Mouse (Mus musculus): Measurements from ENCODE around the gene Fbxo17. TPM values are rescaled to one million over a fixed set of nuclear protein-coding genes. Genes with fewer than 3 reads are reported as not detected.

The Fbxo17 gene
- polyA plus RNA-seq, 1 experiment from 2014 or later, result 5.6 TPM

- 71% methylated on average over 8 of the region's 8 CpGs for WGBS
- 0 out of 2 replicates have a peak, but pooled peaks cover 3% of the 10 kb centered on the region for H3K4me1 ChIP-seq (replicated peaks; ENCODE audit: control insufficient read depth, insufficient read depth)
- H3K9me3 ChIP-seq (ENCODE audit: control insufficient read depth, low read length), result no peaks in the 10 kb centered on the region
- no peak overlapping the region for H3K4me3 ChIP-seq (ENCODE audit: low read depth, low read length)
- ATAC-seq (ENCODE audit: low FRiP score, low TSS enrichment), result no peak
- no peak for DNase-seq (ENCODE audit: low spot score)
- no peak for TF ChIP-seq CTCF (IDR thresholded peaks at IDR 0.05; ENCODE audit: low read depth)
- TF ChIP-seq EP300 (optimal IDR thresholded peaks at IDR 0.05), result no peak
- no peak overlapping the region for H3K4me2 ChIP-seq (replicated peaks; ENCODE audit: low read depth)
- H3K36me3 ChIP-seq (ENCODE audit: control insufficient read depth, insufficient read depth, low read length), result peaks cover 15% of the 10 kb centered on the region
- no peak overlapping the region for H3K9ac ChIP-seq (ENCODE audit: low read length)
- peak overlapping the region; percentile 3 for H3K27ac ChIP-seq (replicated peaks)
- no peaks in the 10 kb centered on the region for H3K27me3 ChIP-seq (ENCODE audit: control insufficient read depth, insufficient read depth, low read length)
Measured at GRCm38 (mm10) chr7:28781261-28781663, 64.7 kb downstream of the Fbxo17 start.

- WGBS, result 74% methylated on average over 4 of the region's 5 CpGs
- TF ChIP-seq EP300 (optimal IDR thresholded peaks at IDR 0.05), result no peak
- TF ChIP-seq CTCF (IDR thresholded peaks at IDR 0.05; ENCODE audit: low read depth), result no peak
- Histone ChIP-seq H3K4me2 (replicated peaks; ENCODE audit: low read depth) (no peak overlapping the region), H3K36me3 (ENCODE audit: control insufficient read depth, insufficient read depth, low read length) (peaks cover 9% of the 10 kb centered on the region; the same call in 1 of the 2 replicates), H3K9me3 (ENCODE audit: control insufficient read depth, low read length) (no peaks in the 10 kb centered on the region), H3K9ac (ENCODE audit: low read length) (no peak overlapping the region), H3K27me3 (ENCODE audit: control insufficient read depth, insufficient read depth, low read length) (no peaks in the 10 kb centered on the region), H3K4me1 (replicated peaks; ENCODE audit: control insufficient read depth, insufficient read depth) (peaks cover 3% of the 10 kb centered on the region; the same call in 1 of the 2 replicates), H3K4me3 (ENCODE audit: low read depth, low read length) (no peak overlapping the region), H3K27ac (replicated peaks) (no peak overlapping the region)
- DNase-seq (ENCODE audit: low spot score) (no peak), ATAC-seq (ENCODE audit: low FRiP score, low TSS enrichment) (no peak)
Measured at GRCm38 (mm10) chr7:28785161-28785560, 68.6 kb downstream of the Fbxo17 start.

Other genes starting within 250 kb of the Fbxo17 start
- gene Ifnl2, start 206.3 kb upstream of the Fbxo17 start, polyA plus RNA-seq (2015; fragmentation: Nextera tagmentation; extraction: Ambion mirVana), result not detected in 2 replicates
- gene Ifnl3, start 194.0 kb upstream of the Fbxo17 start, polyA plus RNA-seq (2015; fragmentation: Nextera tagmentation; extraction: Ambion mirVana), result not detected in 2 replicates
- 87.1 and 87.6 TPM in 2 replicates for gene Sycn, start 175.9 kb upstream of the Fbxo17 start, polyA plus RNA-seq (2015; fragmentation: Nextera tagmentation; extraction: Ambion mirVana)
- 20.1 and 27.2 TPM in 2 replicates for gene Nccrp1, start 169.6 kb upstream of the Fbxo17 start, polyA plus RNA-seq (2015; fragmentation: Nextera tagmentation; extraction: Ambion mirVana)
- 9.8 and 12.0 TPM in 2 replicates for gene Samd4b, start 118.7 kb upstream of the Fbxo17 start, polyA plus RNA-seq (2015; fragmentation: Nextera tagmentation; extraction: Ambion mirVana)
- gene Pak4, start 118.6 kb upstream of the Fbxo17 start, polyA plus RNA-seq (2015; fragmentation: Nextera tagmentation; extraction: Ambion mirVana), result 33.9 and 34.1 TPM in 2 replicates
- 10.9 and 12.4 TPM in 2 replicates for gene Acp7, start 85.5 kb upstream of the Fbxo17 start, polyA plus RNA-seq (2015; fragmentation: Nextera tagmentation; extraction: Ambion mirVana)
- 1.7 and 2.4 TPM in 2 replicates for gene Fbxo27, start 24.0 kb upstream of the Fbxo17 start, polyA plus RNA-seq (2015; fragmentation: Nextera tagmentation; extraction: Ambion mirVana)
- gene Mrps12, start 25.0 kb downstream of the Fbxo17 start, polyA plus RNA-seq (2015; fragmentation: Nextera tagmentation; extraction: Ambion mirVana), result 113 and 118 TPM in 2 replicates
- gene Sars2, start 25.2 kb downstream of the Fbxo17 start, polyA plus RNA-seq (2015; fragmentation: Nextera tagmentation; extraction: Ambion mirVana), result 11.4 and 12.3 TPM in 2 replicates
- gene Ccer2, start 39.4 kb downstream of the Fbxo17 start, polyA plus RNA-seq (2015; fragmentation: Nextera tagmentation; extraction: Ambion mirVana), result not detected in 2 replicates
- 35.3 and 39.3 TPM in 2 replicates for gene Sirt2, start 49.9 kb downstream of the Fbxo17 start, polyA plus RNA-seq (2015; fragmentation: Nextera tagmentation; extraction: Ambion mirVana)
- 31.2 and 33.0 TPM in 2 replicates for gene Nfkbib, start 50.7 kb downstream of the Fbxo17 start, polyA plus RNA-seq (2015; fragmentation: Nextera tagmentation; extraction: Ambion mirVana)
- gene Rinl, start 72.2 kb downstream of the Fbxo17 start, polyA plus RNA-seq (2015; fragmentation: Nextera tagmentation; extraction: Ambion mirVana), result 2.1 and 2.6 TPM in 2 replicates
- 153 and 156 TPM in 2 replicates for gene Hnrnpl, start 91.7 kb downstream of the Fbxo17 start, polyA plus RNA-seq (2015; fragmentation: Nextera tagmentation; extraction: Ambion mirVana)
- gene Ech1, start 108.4 kb downstream of the Fbxo17 start, polyA plus RNA-seq (2015; fragmentation: Nextera tagmentation; extraction: Ambion mirVana), result 426 and 435 TPM in 2 replicates
- 469 and 489 TPM in 2 replicates for gene Lgals4, start 117.0 kb downstream of the Fbxo17 start, polyA plus RNA-seq (2015; fragmentation: Nextera tagmentation; extraction: Ambion mirVana)
- gene Lgals7, start 147.0 kb downstream of the Fbxo17 start, polyA plus RNA-seq (2015; fragmentation: Nextera tagmentation; extraction: Ambion mirVana), result 296 and 301 TPM in 2 replicates
- gene Capn12, start 164.6 kb downstream of the Fbxo17 start, polyA plus RNA-seq (2015; fragmentation: Nextera tagmentation; extraction: Ambion mirVana), result 1.9 and 2.3 TPM in 2 replicates
- 216 and 227 TPM in 2 replicates for gene Actn4, start 245.5 kb downstream of the Fbxo17 start, polyA plus RNA-seq (2015; fragmentation: Nextera tagmentation; extraction: Ambion mirVana)

Data from stomach, postnatal 0 days (tissue).